Comparison of ENCODE assay signal across 25 mouse cellular contexts in genomic region chrX:140984795-140985194, GRCm38 (mm10). TPM values are rescaled to one million over a fixed set of nuclear protein-coding genes. Genes with fewer than 3 reads are reported as not detected.
DNase-seq lines count a peak whose midpoint lies in the region; ATAC-seq and TF ChIP-seq lines count a peak whose summit lies in the region.
"Had no signal": no experiment of that assay in that cellular context is flagged by ENCODE, and none has a peak within 500 bp of the region (broad histone marks: within the 10 kb centered on the region; RNA-seq: fewer than 3 reads in every experiment).

No protein-coding gene starts in this region.

- no peak for DNase-seq in heart, adult 2 months
- no peak for DNase-seq in heart, postnatal 4 days
- peak; percentile 33 for DNase-seq in lung, postnatal 0 days (ENCODE audit: low spot score)
- DNase-seq in lung, postnatal 25 days (ENCODE audit: low spot score) = no peak
- DNase-seq in testis, postnatal 10 days (ENCODE audit: low spot score) = no peak
- DNase-seq in frontal cortex, postnatal 25 days (ENCODE audit: low spot score in 2 of 2) = no peak
- DNase-seq: adrenal gland, postnatal 25 days; cerebellum, adult 11 months; cerebellum, postnatal 14 days; gastrocnemius, postnatal 25 days; kidney, postnatal 10 days; layer of hippocampus, postnatal 36 days; liver, postnatal 0 days; lung, postnatal 10 days; retina, postnatal 1 day; thymus, postnatal 25 days had no signal

- ATAC-seq in lung, postnatal 0 days = peak; percentile 63
- ATAC-seq in common myeloid progenitor, adult 5-6 weeks (replicated peaks; ENCODE audit: low read depth, poor library complexity, severe bottlenecking) = peak; percentile 93
- no peak for ATAC-seq in forebrain, embryonic 16.5 days
- ATAC-seq: forebrain, embryonic 13.5 days; liver, postnatal 0 days; midbrain, embryonic 13.5 days had no signal

- no peaks in the 10 kb centered on the region for H3K27me3 ChIP-seq in heart, adult 2 months (ENCODE audit: control insufficient read depth, insufficient read depth, low read length)
- no peaks in the 10 kb centered on the region for H3K27me3 ChIP-seq in lung, postnatal 0 days (replicated peaks; ENCODE audit: insufficient read depth, low read length)
- peaks cover 9% of the 10 kb centered on the region; the same call in 1 of the 2 replicates for H3K27me3 ChIP-seq in forebrain, embryonic 16.5 days (replicated peaks; ENCODE audit: control insufficient read depth, insufficient read depth, low read length)

- H3K36me3 ChIP-seq in heart, adult 2 months (ENCODE audit: control insufficient read depth, insufficient read depth, low read length) = peaks cover 3% of the 10 kb centered on the region; the same call in 1 of the 2 replicates
- no peaks in the 10 kb centered on the region for H3K36me3 ChIP-seq in lung, postnatal 0 days (ENCODE audit: insufficient read depth, low read length)
- H3K36me3 ChIP-seq in forebrain, embryonic 16.5 days (ENCODE audit: control insufficient read depth, insufficient read depth) = no peaks in the 10 kb centered on the region
- H3K36me3 ChIP-seq: embryonic facial prominence, embryonic 13.5 days; limb, embryonic 12.5 days; midbrain, embryonic 13.5 days had no signal

- H3K9ac ChIP-seq in heart, adult 2 months (ENCODE audit: low read depth, low read length) = no peak overlapping the region
- H3K9ac ChIP-seq in lung, postnatal 0 days (replicated peaks; ENCODE audit: low read depth) = no peak overlapping the region
- no peak overlapping the region for H3K9ac ChIP-seq in forebrain, embryonic 16.5 days (replicated peaks; ENCODE audit: low read depth, low read length)
- H3K9ac ChIP-seq: embryonic facial prominence, embryonic 13.5 days; forebrain, embryonic 13.5 days; hindbrain, embryonic 14.5 days; limb, embryonic 12.5 days; liver, postnatal 0 days; midbrain, embryonic 13.5 days had no signal

- TF ChIP-seq CTCF in heart, adult 2 months (IDR thresholded peaks at IDR 0.05) = no peak
- no peak for TF ChIP-seq CTCF in lung, postnatal 0 days (IDR thresholded peaks at IDR 0.05)

- H3K4me3 ChIP-seq in heart, adult 2 months = no peak overlapping the region
- H3K4me3 ChIP-seq in lung, postnatal 0 days (ENCODE audit: low read depth, low read length) = no peak overlapping the region
- H3K4me3 ChIP-seq in forebrain, embryonic 16.5 days (replicated peaks; ENCODE audit: low read length) = no peak overlapping the region
- H3K4me3 ChIP-seq: embryonic facial prominence, embryonic 13.5 days; erythroblast, embryonic 14.5 days; forebrain, embryonic 13.5 days; limb, embryonic 12.5 days; midbrain, embryonic 13.5 days had no signal

- no peaks in the 10 kb centered on the region for H3K79me2 ChIP-seq in heart, adult 2 months (replicated peaks; ENCODE audit: control insufficient read depth, insufficient read depth, low read length)

- intact Hi-C loops in heart, adult 2 months (cut with DNase I) = no loop called here

- H3K4me1 ChIP-seq in heart, adult 2 months (ENCODE audit: control insufficient read depth, insufficient read depth, low read length) = peaks cover 5% of the 10 kb centered on the region
- H3K4me1 ChIP-seq in lung, postnatal 0 days (ENCODE audit: insufficient read depth, low read depth, low read length) = no peaks in the 10 kb centered on the region; the same call in 1 of the 2 replicates
- H3K4me1 ChIP-seq in forebrain, embryonic 16.5 days (replicated peaks; ENCODE audit: control insufficient read depth, insufficient read depth, low read length) = no peaks in the 10 kb centered on the region
- H3K4me1 ChIP-seq: forebrain, embryonic 13.5 days; midbrain, embryonic 13.5 days had no signal

- WGBS in heart, adult 2 months = 58% methylated on average over 6 of the region's 6 CpGs
- WGBS in lung, postnatal 0 days = 49% methylated on average over 6 of the region's 6 CpGs
- WGBS in forebrain, embryonic 16.5 days = 82% methylated on average over 6 of the region's 6 CpGs

- H3K9me3 ChIP-seq in lung, postnatal 0 days (ENCODE audit: low read length) = no peaks in the 10 kb centered on the region
- H3K9me3 ChIP-seq in forebrain, embryonic 16.5 days (ENCODE audit: control insufficient read depth, low read length) = no peaks in the 10 kb centered on the region
- H3K9me3 ChIP-seq: embryonic facial prominence, embryonic 13.5 days; forebrain, embryonic 13.5 days; limb, embryonic 12.5 days; midbrain, embryonic 13.5 days had no signal

- H3K27ac ChIP-seq in heart, adult 2 months = peak overlapping the region; percentile 48
- no peak overlapping the region for H3K27ac ChIP-seq in lung, postnatal 0 days (ENCODE audit: low read length)
- H3K27ac ChIP-seq in forebrain, embryonic 16.5 days (ENCODE audit: low read length) = no peak overlapping the region
- H3K27ac ChIP-seq: embryonic facial prominence, embryonic 13.5 days; forebrain, embryonic 13.5 days; hindbrain, embryonic 14.5 days; limb, embryonic 12.5 days; midbrain, embryonic 13.5 days had no signal

- H3K4me2 ChIP-seq in lung, postnatal 0 days (replicated peaks; ENCODE audit: low read depth, low read length) = no peak overlapping the region
- H3K4me2 ChIP-seq in forebrain, embryonic 16.5 days (ENCODE audit: low read length) = no peak overlapping the region
- H3K4me2 ChIP-seq: embryonic facial prominence, embryonic 13.5 days; forebrain, embryonic 13.5 days; hindbrain, embryonic 14.5 days; limb, embryonic 12.5 days; liver, embryonic 11.5 days; midbrain, embryonic 13.5 days had no signal

- no peak for TF ChIP-seq POLR2A in heart, adult 2 months (IDR thresholded peaks at IDR 0.05; ENCODE audit: insufficient read depth, low read depth, low read length)

- TF ChIP-seq EP300 in heart, adult 2 months (IDR thresholded peaks at IDR 0.05; ENCODE audit: insufficient read depth, low read depth, low read length) = no peak
- TF ChIP-seq EP300 in lung, postnatal 0 days (IDR thresholded peaks at IDR 0.05) = no peak

RNA-seq across cellular contexts. Expression of gene Atg4a, which starts 28.1 kb away (rescaled TPM):
- total RNA-seq in heart, adult 2 months (2021) = 10 to 100 TPM in 1 of 2 experiments, 1 to 10 TPM in 1; 9.2 to 10.8 TPM
- polyA plus RNA-seq in heart, adult 2 months (2012; rRNA removed) = 4.3 and 8.8 TPM in 2 replicates
- 10 to 100 TPM; 10.1 to 12.5 TPM for total RNA-seq in heart, postnatal 4 days (2021)
- 24.5 and 28.3 TPM in 2 replicates for polyA plus RNA-seq in lung, postnatal 0 days (2015; fragmentation: Nextera tagmentation; extraction: Ambion mirVana)
- 25.2 and 26.9 TPM in 2 replicates for total RNA-seq in common myeloid progenitor, adult 5-6 weeks (2017)
- polyA plus RNA-seq in forebrain, embryonic 16.5 days (2015; fragmentation: Nextera tagmentation; extraction: Ambion mirVana) = 11.3 and 11.4 TPM in 2 replicates

RNA-seq across cellular contexts. Expression of gene Psmd10, which starts 28.3 kb away (rescaled TPM):
- 10 to 100 TPM; 12.5 to 13.8 TPM for total RNA-seq in heart, adult 2 months (2021)
- 5.1 and 9.4 TPM in 2 replicates for polyA plus RNA-seq in heart, adult 2 months (2012; rRNA removed)
- total RNA-seq in heart, postnatal 4 days (2021) = 10 to 100 TPM; 17.7 to 21.5 TPM
- polyA plus RNA-seq in lung, postnatal 0 days (2015; fragmentation: Nextera tagmentation; extraction: Ambion mirVana) = 37.1 and 40.5 TPM in 2 replicates
- 46.3 and 50.3 TPM in 2 replicates for total RNA-seq in common myeloid progenitor, adult 5-6 weeks (2017)
- polyA plus RNA-seq in forebrain, embryonic 16.5 days (2015; fragmentation: Nextera tagmentation; extraction: Ambion mirVana) = 40.5 and 44.9 TPM in 2 replicates
